Mouse (Mus musculus): Measurements from ENCODE around the gene Slk. TPM values are rescaled to one million over a fixed set of nuclear protein-coding genes. Genes with fewer than 3 reads are reported as not detected.
"Not testable (repeated sequence)": the region's sequence is repeated elsewhere in the genome, so short reads cannot be mapped to it uniquely, and the experiment has no call there.

Slk gene
- polyA plus RNA-seq, 1 experiment from 2014 or later, result 11.8 TPM

- not testable (repeated sequence) for H3K4me1 ChIP-seq (replicated peaks); H3K9me3 ChIP-seq; H3K27ac ChIP-seq; H3K36me3 ChIP-seq; H3K4me2 ChIP-seq; H3K4me3 ChIP-seq (replicated peaks); H3K27me3 ChIP-seq; H3K9ac ChIP-seq (replicated peaks); ATAC-seq (ENCODE audit: insufficient number of reproducible peaks, insufficient read depth, low FRiP score, low TSS enrichment, low read depth)
- WGBS, result 68% methylated on average over 4 of the region's 4 CpGs
Measured at GRCm38 (mm10) chr19:47571981-47572380, 7.5 kb upstream of the Slk start.

- 81% methylated on average over 3 of the region's 3 CpGs for WGBS
- Histone ChIP-seq H3K36me3 (no peaks in the 10 kb centered on the region), H3K9me3 (no peaks in the 10 kb centered on the region), H3K27me3 (no peaks in the 10 kb centered on the region), H3K4me2 (no peak overlapping the region), H3K27ac (no peak overlapping the region), H3K4me1 (replicated peaks) (peaks cover 4% of the 10 kb centered on the region; the same call in 1 of the 2 replicates), H3K9ac (replicated peaks) (no peak overlapping the region), H3K4me3 (replicated peaks) (no peak overlapping the region)
- ATAC-seq (ENCODE audit: insufficient number of reproducible peaks, insufficient read depth, low FRiP score, low TSS enrichment, low read depth), result no peak
Measured at GRCm38 (mm10) chr19:47573718-47574117, 5.8 kb upstream of the Slk start.

- peak; percentile 62 for ATAC-seq (ENCODE audit: insufficient number of reproducible peaks, insufficient read depth, low FRiP score, low TSS enrichment, low read depth)
- peaks cover 23% of the 10 kb centered on the region for H3K4me1 ChIP-seq (replicated peaks)
- peak overlapping the region; percentile 92 for H3K27ac ChIP-seq
- peak overlapping the region; percentile 81 for H3K4me3 ChIP-seq (replicated peaks)
- no peaks in the 10 kb centered on the region for H3K36me3 ChIP-seq
- H3K9ac ChIP-seq (replicated peaks), result peak overlapping the region; percentile 91
- H3K27me3 ChIP-seq, result no peaks in the 10 kb centered on the region
- H3K4me2 ChIP-seq, result peak overlapping the region; percentile 80
- H3K9me3 ChIP-seq, result no peaks in the 10 kb centered on the region
- 8% methylated on average over 13 of the region's 13 CpGs for WGBS
Measured at GRCm38 (mm10) chr19:47578581-47579224, 775 bp upstream of the Slk start.

GRCm38 (mm10) chr19:47579788-47580631, 532 bp downstream of the Slk start:
- no peaks in the 10 kb centered on the region for H3K36me3 ChIP-seq
- H3K27me3 ChIP-seq, result no peaks in the 10 kb centered on the region
- peak overlapping the region; percentile 80 for H3K4me2 ChIP-seq
- H3K9me3 ChIP-seq, result no peaks in the 10 kb centered on the region
- H3K4me1 ChIP-seq (replicated peaks), result peaks cover 29% of the 10 kb centered on the region
- ATAC-seq (ENCODE audit: insufficient number of reproducible peaks, insufficient read depth, low FRiP score, low TSS enrichment, low read depth), result peak; percentile 49; the same call in 1 of the 2 replicates
- H3K27ac ChIP-seq, result peak overlapping the region; percentile 92
- H3K9ac ChIP-seq (replicated peaks), result peak overlapping the region; percentile 91
- WGBS, result under 1% methylated on average over 96 of the region's 96 CpGs
- H3K4me3 ChIP-seq (replicated peaks), result peak overlapping the region; percentile 81

- WGBS, result 62% methylated on average over 1 of the region's 1 CpGs
- H3K4me3 ChIP-seq (replicated peaks), result no peak overlapping the region
- peaks cover 42% of the 10 kb centered on the region for H3K4me1 ChIP-seq (replicated peaks)
- no peak overlapping the region for H3K9ac ChIP-seq (replicated peaks)
- ATAC-seq (ENCODE audit: insufficient number of reproducible peaks, insufficient read depth, low FRiP score, low TSS enrichment, low read depth), result no peak
- H3K9me3 ChIP-seq, result no peaks in the 10 kb centered on the region
- no peaks in the 10 kb centered on the region for H3K27me3 ChIP-seq
- H3K36me3 ChIP-seq, result no peaks in the 10 kb centered on the region
- no peak overlapping the region for H3K4me2 ChIP-seq
- H3K27ac ChIP-seq, result no peak overlapping the region
Measured at GRCm38 (mm10) chr19:47585772-47586171, 6.3 kb downstream of the Slk start.

GRCm38 (mm10) chr19:47587009-47587408, 7.5 kb downstream of the Slk start:
- H3K9me3 ChIP-seq, result no peaks in the 10 kb centered on the region
- ATAC-seq (ENCODE audit: insufficient number of reproducible peaks, insufficient read depth, low FRiP score, low TSS enrichment, low read depth), result no peak
- peaks cover 30% of the 10 kb centered on the region for H3K4me1 ChIP-seq (replicated peaks)
- H3K4me2 ChIP-seq, result no peak overlapping the region
- WGBS, result 90% methylated on average over 1 of the region's 1 CpGs
- no peaks in the 10 kb centered on the region for H3K27me3 ChIP-seq
- H3K4me3 ChIP-seq (replicated peaks), result no peak overlapping the region
- H3K36me3 ChIP-seq, result no peaks in the 10 kb centered on the region
- H3K9ac ChIP-seq (replicated peaks), result no peak overlapping the region
- no peak overlapping the region for H3K27ac ChIP-seq

GRCm38 (mm10) chr19:47608513-47608912, 29.0 kb downstream of the Slk start:
- Histone ChIP-seq H3K9ac (replicated peaks) (no peak overlapping the region), H3K36me3 (peaks cover 15% of the 10 kb centered on the region), H3K4me3 (replicated peaks) (no peak overlapping the region), H3K4me1 (replicated peaks) (no peaks in the 10 kb centered on the region), H3K9me3 (no peaks in the 10 kb centered on the region), H3K27me3 (no peaks in the 10 kb centered on the region), H3K27ac (no peak overlapping the region), H3K4me2 (no peak overlapping the region)
- ATAC-seq (ENCODE audit: insufficient number of reproducible peaks, insufficient read depth, low FRiP score, low TSS enrichment, low read depth), result no peak
- WGBS, result 72% methylated on average over 3 of the region's 3 CpGs

GRCm38 (mm10) chr19:47613442-47613841, 34.0 kb downstream of the Slk start:
- Histone ChIP-seq H3K9me3 (no peaks in the 10 kb centered on the region), H3K27me3 (no peaks in the 10 kb centered on the region), H3K4me1 (replicated peaks) (no peaks in the 10 kb centered on the region), H3K9ac (replicated peaks) (no peak overlapping the region), H3K36me3 (peaks cover 53% of the 10 kb centered on the region), H3K4me3 (replicated peaks) (no peak overlapping the region), H3K27ac (no peak overlapping the region), H3K4me2 (no peak overlapping the region)
- no peak for ATAC-seq (ENCODE audit: insufficient number of reproducible peaks, insufficient read depth, low FRiP score, low TSS enrichment, low read depth)
- 58% methylated on average over 7 of the region's 7 CpGs for WGBS

- no peaks in the 10 kb centered on the region for H3K9me3 ChIP-seq
- no peaks in the 10 kb centered on the region for H3K4me1 ChIP-seq (replicated peaks)
- no peak overlapping the region for H3K27ac ChIP-seq
- no peak for ATAC-seq (ENCODE audit: insufficient number of reproducible peaks, insufficient read depth, low FRiP score, low TSS enrichment, low read depth)
- H3K4me2 ChIP-seq, result no peak overlapping the region
- H3K4me3 ChIP-seq (replicated peaks), result no peak overlapping the region
- 85% methylated on average over 8 of the region's 8 CpGs for WGBS
- no peaks in the 10 kb centered on the region for H3K27me3 ChIP-seq
- H3K9ac ChIP-seq (replicated peaks), result no peak overlapping the region
- H3K36me3 ChIP-seq, result peaks cover 72% of the 10 kb centered on the region
Measured at GRCm38 (mm10) chr19:47621478-47621877, 42.0 kb downstream of the Slk start.

GRCm38 (mm10) chr19:47624940-47625711, 45.6 kb downstream of the Slk start:
- Histone ChIP-seq H3K4me1 (replicated peaks) (no peaks in the 10 kb centered on the region), H3K27ac (no peak overlapping the region), H3K4me3 (replicated peaks) (no peak overlapping the region), H3K9ac (replicated peaks) (no peak overlapping the region), H3K9me3 (no peaks in the 10 kb centered on the region), H3K4me2 (no peak overlapping the region), H3K27me3 (no peaks in the 10 kb centered on the region), H3K36me3 (peaks cover 48% of the 10 kb centered on the region)
- 63% methylated on average over 10 of the region's 10 CpGs for WGBS
- ATAC-seq (ENCODE audit: insufficient number of reproducible peaks, insufficient read depth, low FRiP score, low TSS enrichment, low read depth), result no peak

- no peaks in the 10 kb centered on the region for H3K9me3 ChIP-seq
- H3K4me2 ChIP-seq, result no peak overlapping the region
- no peak overlapping the region for H3K4me3 ChIP-seq (replicated peaks)
- no peaks in the 10 kb centered on the region for H3K4me1 ChIP-seq (replicated peaks)
- no peak overlapping the region for H3K27ac ChIP-seq
- no peak for ATAC-seq (ENCODE audit: insufficient number of reproducible peaks, insufficient read depth, low FRiP score, low TSS enrichment, low read depth)
- WGBS, result 92% methylated on average over 10 of the region's 10 CpGs
- H3K9ac ChIP-seq (replicated peaks), result no peak overlapping the region
- peaks cover 38% of the 10 kb centered on the region for H3K36me3 ChIP-seq
- H3K27me3 ChIP-seq, result no peaks in the 10 kb centered on the region
Measured at GRCm38 (mm10) chr19:47627450-47627849, 48.0 kb downstream of the Slk start.

Data from limb, embryonic 12.5 days (tissue).